Mouse (Mus musculus) embryonic facial prominence, embryonic 11.5 days (tissue): ENCODE data around the gene Prdm12. TPM values are rescaled to one million over a fixed set of nuclear protein-coding genes. Genes with fewer than 3 reads are reported as not detected.

Experiments used
- ATAC-seq: fragments of 200-750 bp; cut with Nextera tagmentation; replicated peaks from 2 replicates; pipeline ENCODE4 v1.8.0; 2017; ENCODE audit warnings: low read depth; ENCODE audit not compliant: insufficient number of reproducible peaks, low FRiP score, low TSS enrichment
- DNase-seq: peaks from one replicate; pipeline ENCODE4 v3.0.0-alpha.2; 2015; ENCODE audit warnings: low spot score
- H3K27ac ChIP-seq: fragments of 300-500 bp; sonication (generic); replicated peaks from 2 replicates; pipeline ENCODE4 v1.5.1; 2014; ENCODE audit warnings: mild to moderate bottlenecking, low read depth, low read length, control low read depth
- H3K27me3 ChIP-seq: fragments of 300-500 bp; sonication (generic); 2 replicates; pipeline ENCODE4 v1.6.1; 2014; ENCODE audit warnings: mild to moderate bottlenecking, low read length, moderate library complexity, mixed read lengths; ENCODE audit not compliant: control insufficient read depth, insufficient read depth
- H3K36me3 ChIP-seq: fragments of 300-500 bp; sonication (generic); replicated peaks from 2 replicates; pipeline ENCODE4 v1.6.1; 2014; ENCODE audit warnings: low read depth, mild to moderate bottlenecking, low read length, moderate library complexity, mixed read lengths; ENCODE audit not compliant: control insufficient read depth, insufficient read depth
- H3K4me1 ChIP-seq: fragments of 300-500 bp; sonication (generic); 2 replicates; pipeline ENCODE4 v1.6.1; 2014; ENCODE audit warnings: low read length, mixed read lengths; ENCODE audit not compliant: control insufficient read depth, insufficient read depth
- H3K4me2 ChIP-seq: fragments of 300-500 bp; sonication (generic); 2 replicates; pipeline ENCODE4 v1.6.1; 2014; ENCODE audit warnings: low read depth, mild to moderate bottlenecking, control low read depth, low read length, moderate library complexity
- H3K4me3 ChIP-seq: fragments of 300-500 bp; sonication (generic); 2 replicates; pipeline ENCODE4 v1.5.1; 2014; ENCODE audit warnings: low read depth, low read length, control low read depth
- H3K9ac ChIP-seq: fragments of 300-500 bp; sonication (generic); replicated peaks from 2 replicates; pipeline ENCODE4 v1.6.1; 2014; ENCODE audit warnings: mild to moderate bottlenecking, control low read depth, low read length
- H3K9me3 ChIP-seq: fragments of 300-500 bp; sonication (generic); replicated peaks from 2 replicates; pipeline ENCODE4 v1.6.1; 2016; ENCODE audit warnings: mild to moderate bottlenecking, low read length, inconsistent platforms, mixed read lengths; ENCODE audit not compliant: control insufficient read depth
- WGBS: fragments of 180-500 bp; shearing (Covaris S2); extraction: QIAGEN DNeasy Blood & Tissue Kit; methylation state at CpG from one replicate; pipeline ENCODE4 v1.1.7; 2014; 5-methylcytosine and 5-hydroxymethylcytosine counted together
- polyA plus RNA-seq: library from polyadenylated mRNA; unstranded; fragments of >200 nt; fragmentation: Nextera tagmentation; extraction: Ambion mirVana; gene quantifications from 2 replicates; pipeline ENCODE4 v1.2.1, GENCODE M21; 2014

Prdm12 gene
- polyA plus RNA-seq, 1 experiment from 2014 or later: 4.5 TPM

DNA sequence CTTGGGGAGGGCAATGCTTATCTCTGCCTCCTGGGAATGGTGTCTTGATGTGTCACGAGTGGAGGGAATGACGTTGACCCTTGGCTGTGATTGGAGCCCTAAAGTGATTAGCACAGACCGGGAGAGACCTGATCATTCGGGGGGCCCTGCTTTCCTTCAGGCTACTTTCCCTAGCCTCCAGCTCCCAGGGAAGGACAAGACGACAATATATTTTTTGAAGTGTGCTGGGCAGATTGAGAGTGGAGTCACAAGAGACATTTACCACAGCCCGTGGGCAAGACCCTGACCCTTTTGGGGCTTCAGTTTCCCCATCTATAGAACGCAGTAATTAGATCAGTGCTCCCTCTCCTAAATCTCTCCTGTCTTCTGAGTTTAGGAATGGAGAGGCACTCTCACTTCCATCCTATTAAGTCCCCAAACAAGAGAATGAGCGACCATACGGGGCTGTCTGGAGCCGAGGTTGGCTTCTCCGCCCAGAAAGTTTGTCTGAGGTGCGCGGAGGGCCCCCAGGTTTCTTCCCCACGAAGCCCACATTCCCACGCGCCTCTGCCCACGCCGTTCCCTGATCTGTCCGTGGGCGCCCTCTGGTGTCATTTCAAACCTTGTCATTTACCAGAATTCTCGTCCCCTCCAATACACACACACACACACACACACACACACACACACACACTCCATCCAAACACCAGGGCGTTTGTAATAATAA is 15.2 kb downstream of the Prdm12 start:
- peak; percentile 41 for DNase-seq
- Histone ChIP-seq H3K27ac (no peak overlapping the region), H3K4me3 (peak overlapping the region; percentile 55), H3K9me3 (no peaks in the 10 kb centered on the region), H3K9ac (no peak overlapping the region), H3K27me3 (peaks cover 51% of the 10 kb centered on the region), H3K4me1 (peaks cover 7% of the 10 kb centered on the region; the same call in 1 of the 2 replicates), H3K36me3 (no peaks in the 10 kb centered on the region), H3K4me2 (peak overlapping the region; percentile 96)
- no peak for ATAC-seq
- whole genome bisulfite sequencing: 5% methylated on average over 22 of the region's 22 CpGs

DNA sequence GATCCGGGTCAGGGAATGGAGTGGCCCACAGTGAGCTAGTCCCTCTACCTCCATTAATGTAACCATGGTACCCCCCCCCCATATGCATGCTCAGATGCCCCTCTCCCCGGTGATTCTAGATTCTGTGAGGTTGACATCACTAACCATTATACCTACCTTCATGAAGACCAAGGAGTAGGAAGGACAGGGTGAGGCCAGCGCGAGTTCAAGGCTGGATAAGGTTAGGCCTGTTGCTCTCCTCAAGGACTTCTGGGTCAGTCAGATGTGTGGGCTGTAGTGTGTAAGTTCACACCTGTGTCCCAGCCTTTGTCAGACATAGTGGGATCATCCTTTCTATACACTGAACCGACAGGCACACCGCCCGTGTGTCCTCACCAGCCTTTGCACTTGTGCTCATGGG is 16.5 kb downstream of the Prdm12 start:
- 87% methylated on average over 7 of the region's 7 CpGs for WGBS
- Histone ChIP-seq H3K4me3 (no peak overlapping the region), H3K4me1 (peaks cover 7% of the 10 kb centered on the region; the same call in 1 of the 2 replicates), H3K27me3 (peaks cover 44% of the 10 kb centered on the region), H3K4me2 (no peak overlapping the region), H3K27ac (no peak overlapping the region), H3K36me3 (no peaks in the 10 kb centered on the region), H3K9me3 (no peaks in the 10 kb centered on the region), H3K9ac (no peak overlapping the region)
- DNase-seq: no peak
- ATAC-seq: peak; percentile 51; the same call in 1 of the 2 replicates

DNA sequence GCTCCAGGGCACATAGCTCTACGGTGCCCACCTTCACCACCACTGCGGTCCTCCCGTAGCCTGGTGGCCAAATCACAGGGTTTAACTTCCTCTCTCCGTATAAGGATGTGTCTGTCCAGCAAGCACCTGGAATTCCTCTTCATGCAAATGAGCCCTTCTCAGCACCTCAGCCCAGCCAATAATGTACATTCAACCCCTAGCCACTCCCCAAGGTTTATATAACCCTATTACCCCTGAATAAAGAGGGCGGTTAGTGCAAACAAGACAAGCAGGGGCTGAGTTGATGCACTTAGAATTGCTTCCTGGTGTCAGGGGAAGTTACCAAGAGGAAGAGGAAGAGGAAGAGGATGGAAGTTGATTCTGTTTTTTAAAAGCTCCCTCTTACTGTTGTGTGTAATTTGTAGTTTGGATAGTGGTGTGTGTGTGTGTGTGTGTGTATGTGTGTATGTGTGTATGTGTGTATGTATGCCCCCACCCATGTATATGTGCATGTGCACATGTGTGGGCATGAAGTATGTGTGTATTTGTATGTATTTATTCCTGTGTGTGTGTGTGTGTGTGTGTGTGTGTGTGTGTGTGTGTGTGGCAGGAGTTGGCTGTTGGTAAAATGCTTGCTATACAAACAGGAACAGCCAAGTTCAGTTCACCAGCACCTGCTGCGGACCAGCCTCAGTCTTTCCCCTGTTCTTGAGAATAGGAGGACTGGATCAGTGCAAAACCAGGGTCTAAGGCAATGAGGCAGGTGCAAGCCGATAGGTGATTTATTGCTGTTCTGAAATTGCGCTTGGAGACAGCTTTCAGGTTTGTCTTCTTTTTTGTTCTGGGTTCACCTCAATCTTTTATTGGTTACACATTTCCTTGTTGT is 23.3 kb downstream of the Prdm12 start:
- WGBS: 61% methylated on average over 8 of the region's 8 CpGs
- no peaks in the 10 kb centered on the region for H3K27me3 ChIP-seq

DNA sequence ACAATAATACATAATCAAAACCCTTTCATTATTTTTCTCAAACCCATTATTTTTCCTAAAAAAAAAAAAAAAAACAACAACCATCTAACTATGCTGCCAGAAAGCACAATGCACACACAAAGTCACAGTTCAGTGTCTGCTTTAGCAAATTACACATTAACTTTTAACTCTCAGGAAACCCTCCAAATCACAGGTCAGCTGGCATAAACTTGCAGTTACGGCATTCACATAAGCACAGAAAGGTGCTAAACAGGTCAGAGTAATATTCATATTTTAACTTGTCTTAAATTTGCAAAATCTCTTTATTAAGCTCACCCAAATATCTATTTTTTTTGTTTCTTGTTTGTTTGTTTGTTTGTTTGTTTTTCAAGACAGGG is 24.0 kb downstream of the Prdm12 start:
- no peaks in the 10 kb centered on the region for H3K4me1 ChIP-seq
- H3K9ac ChIP-seq: no peak overlapping the region
- no peaks in the 10 kb centered on the region for H3K27me3 ChIP-seq
- no peak for DNase-seq
- H3K27ac ChIP-seq: no peak overlapping the region
- no peak for ATAC-seq
- 93% methylated on average over 1 of the region's 1 CpGs for WGBS
- no peaks in the 10 kb centered on the region for H3K9me3 ChIP-seq
- no peak overlapping the region for H3K4me3 ChIP-seq
- H3K4me2 ChIP-seq: no peak overlapping the region
- no peaks in the 10 kb centered on the region for H3K36me3 ChIP-seq

More for the DNA sequence above, 23.3 kb downstream of the Prdm12 start:
- DNase-seq (no peak), ATAC-seq (no peak)
- H3K27ac ChIP-seq: no peak overlapping the region
- no peaks in the 10 kb centered on the region for H3K36me3 ChIP-seq
- H3K4me2 ChIP-seq: no peak overlapping the region
- no peak overlapping the region for H3K4me3 ChIP-seq
- H3K9ac ChIP-seq: no peak overlapping the region
- no peaks in the 10 kb centered on the region for H3K4me1 ChIP-seq
- no peaks in the 10 kb centered on the region for H3K9me3 ChIP-seq

DNA sequence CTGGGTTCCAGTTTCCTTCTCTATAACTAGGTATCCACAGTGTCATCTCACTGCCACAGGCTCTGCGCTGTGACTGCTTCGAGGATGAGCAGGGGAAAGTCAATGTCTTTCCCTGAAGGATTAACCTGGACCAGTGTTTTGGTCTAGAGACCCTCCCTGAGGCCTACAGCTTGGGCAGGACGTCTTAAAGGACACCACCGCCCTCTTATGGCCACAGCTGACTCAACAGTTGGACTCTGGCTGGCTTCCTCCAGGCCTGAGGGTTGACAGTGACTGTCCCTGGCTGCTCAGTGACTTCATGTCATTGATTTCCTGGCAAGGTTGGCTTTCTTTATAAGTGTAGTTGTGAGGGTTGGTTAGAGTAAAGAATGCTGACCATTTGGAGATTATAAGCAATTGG is 27.5 kb downstream of the Prdm12 start:
- ATAC-seq (no peak), DNase-seq (peak; percentile 56)
- Histone ChIP-seq H3K36me3 (no peaks in the 10 kb centered on the region; the same call in 1 of the 2 replicates), H3K4me3 (no peak overlapping the region), H3K4me2 (no peak overlapping the region), H3K9me3 (no peaks in the 10 kb centered on the region), H3K27me3 (no peaks in the 10 kb centered on the region), H3K4me1 (no peaks in the 10 kb centered on the region), H3K27ac (no peak overlapping the region), H3K9ac (no peak overlapping the region)
- WGBS: 23% methylated on average over 4 of the region's 4 CpGs

DNA sequence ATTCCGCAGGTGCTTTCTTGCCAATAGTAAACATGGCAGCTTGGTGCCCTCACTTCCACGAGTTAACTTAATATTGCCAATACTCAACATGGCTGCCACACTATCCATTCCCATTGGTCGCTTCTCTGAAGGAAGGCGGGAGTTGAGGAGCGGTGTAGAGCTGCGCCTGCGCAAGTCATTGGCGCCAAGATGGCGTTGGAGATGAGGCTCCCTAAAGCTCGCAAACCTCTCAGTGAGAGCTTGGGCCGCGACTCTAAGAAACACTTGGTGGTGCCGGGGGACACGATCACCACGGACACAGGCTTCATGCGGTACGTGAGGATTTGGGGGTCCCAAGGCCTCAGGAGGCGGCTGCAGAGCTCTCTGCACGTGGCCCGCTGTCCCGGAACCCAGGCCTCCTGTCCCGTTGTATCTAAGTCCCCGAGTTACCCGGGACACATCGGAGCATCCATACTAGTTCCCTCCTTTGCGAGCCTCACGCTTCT is 30.8 kb downstream of the Prdm12 start, which contains the start of gene Exosc2:
Gene Exosc2 (plus strand): TSS at position 165 of the 485 bp plus-strand sequence.
- Histone ChIP-seq H3K9ac (peak within 1 kb of the TSS; percentile 84), H3K4me3 (peak within 1 kb of the TSS; percentile 67), H3K9me3 (no peaks in the 10 kb centered on the region), H3K27me3 (no peaks in the 10 kb centered on the region), H3K27ac (no peak within 1 kb of the TSS), H3K36me3 (no peaks in the 10 kb centered on the region; the same call in none of the 2 replicates), H3K4me2 (peak within 1 kb of the TSS; percentile 41), H3K4me1 (no peaks in the 10 kb centered on the region)
- ATAC-seq (peak; percentile 96), DNase-seq (peak; percentile 97)
- WGBS: 1% methylated on average over 27 of the region's 27 CpGs

DNA sequence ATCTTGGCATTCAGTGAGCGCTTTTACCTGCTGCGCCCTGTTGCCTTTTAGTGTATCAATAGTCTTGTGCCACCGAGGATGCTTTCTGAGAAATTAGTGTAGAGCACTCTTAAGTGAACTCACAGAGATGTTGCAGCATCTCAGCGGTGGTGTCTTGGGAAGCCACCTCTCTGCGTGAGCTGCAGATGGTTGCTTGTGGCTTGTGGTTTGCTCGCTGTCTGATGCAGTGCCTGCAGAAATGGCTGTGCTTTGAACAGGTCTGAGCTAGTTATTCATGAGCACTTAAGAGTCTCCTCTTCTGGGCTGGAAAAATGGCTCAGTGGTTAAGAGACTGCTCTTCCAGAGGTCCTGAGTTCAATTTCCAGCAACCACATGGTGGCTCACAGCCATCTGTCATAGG is 38.8 kb downstream of the Prdm12 start:
- Histone ChIP-seq H3K9me3 (no peaks in the 10 kb centered on the region), H3K27me3 (no peaks in the 10 kb centered on the region), H3K4me1 (no peaks in the 10 kb centered on the region), H3K27ac (no peak overlapping the region), H3K36me3 (peaks cover 17% of the 10 kb centered on the region), H3K9ac (no peak overlapping the region), H3K4me2 (no peak overlapping the region), H3K4me3 (no peak overlapping the region)
- ATAC-seq: no peak
- 95% methylated on average over 6 of the region's 6 CpGs for WGBS
- no peak for DNase-seq
